ENCODE assay signal across 8 mouse cellular contexts in the genomic region with DNA sequence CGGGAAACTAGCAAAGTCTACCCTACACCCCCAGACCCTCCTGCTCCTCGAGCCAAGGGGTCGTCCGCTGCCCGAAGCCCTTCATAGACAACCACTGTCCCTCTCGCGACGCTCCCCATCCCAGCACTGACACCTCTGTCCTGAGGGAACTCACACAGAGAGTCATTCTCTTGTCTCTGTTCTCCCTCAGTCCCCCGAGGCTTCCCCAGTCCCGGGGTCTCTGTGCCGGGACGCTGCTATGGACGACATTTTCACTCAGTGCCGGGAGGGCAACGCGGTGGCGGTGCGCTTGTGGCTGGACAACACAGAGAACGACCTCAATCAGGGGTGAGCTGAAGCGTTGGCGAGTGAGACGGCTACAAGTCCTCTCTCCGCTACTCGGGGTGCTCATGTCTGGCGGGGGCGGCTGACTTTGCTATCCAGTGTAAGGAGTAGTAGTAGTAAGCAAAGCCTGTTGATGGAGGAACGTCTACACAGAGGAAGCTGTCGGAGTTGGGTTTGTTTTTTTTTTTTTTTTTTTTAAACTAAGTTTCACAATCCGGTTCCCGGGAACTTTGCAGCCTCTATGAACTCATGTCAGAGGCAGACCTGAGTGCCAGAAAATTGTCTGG. TPM values are rescaled to one million over a fixed set of nuclear protein-coding genes. Genes with fewer than 3 reads are reported as not detected.
DNase-seq lines count a peak whose midpoint lies in the region; ATAC-seq and TF ChIP-seq lines count a peak whose summit lies in the region.

A gene (minus strand): TSS at position 475 of the 611 bp plus-strand sequence.

- TF ChIP-seq CTCF in C2C12 (IDR thresholded peaks at IDR 0.05; ENCODE audit: control insufficient read depth, insufficient read depth, insufficient read length) = no peak

- peak within 1 kb of the TSS; percentile 80 for H3K9ac ChIP-seq in embryonic facial prominence, embryonic 11.5 days (replicated peaks; ENCODE audit: low read length)
- peak within 1 kb of the TSS; percentile 98 for H3K9ac ChIP-seq in heart, embryonic 12.5 days
- peak within 1 kb of the TSS; percentile 95 for H3K9ac ChIP-seq in kidney, embryonic 15.5 days
- H3K9ac ChIP-seq in liver, embryonic 16.5 days (ENCODE audit: low read depth, low read length) = peak within 1 kb of the TSS; percentile 94
- H3K9ac ChIP-seq in neural tube, embryonic 12.5 days = peak within 1 kb of the TSS; percentile 70

- peaks cover 85% of the 10 kb centered on the region for H3K79me2 ChIP-seq in C2C12 (ENCODE audit: control insufficient read depth, insufficient read depth)

- peaks cover 51% of the 10 kb centered on the region for H3K79me3 ChIP-seq in C2C12 (ENCODE audit: low read depth)

- peak within 1 kb of the TSS; percentile 86 for H3K4me2 ChIP-seq in embryonic facial prominence, embryonic 11.5 days (ENCODE audit: low read depth, low read length)
- H3K4me2 ChIP-seq in heart, embryonic 12.5 days = peak within 1 kb of the TSS; percentile 84
- H3K4me2 ChIP-seq in kidney, embryonic 15.5 days = peak within 1 kb of the TSS; percentile 64
- H3K4me2 ChIP-seq in liver, embryonic 16.5 days (ENCODE audit: low read depth, low read length) = peak within 1 kb of the TSS; percentile 86
- H3K4me2 ChIP-seq in neural tube, embryonic 12.5 days (replicated peaks) = peak within 1 kb of the TSS; percentile 87

- H3K27me3 ChIP-seq in C2C12 (ENCODE audit: control insufficient read depth, insufficient read depth, insufficient read length) = no peaks in the 10 kb centered on the region
- no peaks in the 10 kb centered on the region for H3K27me3 ChIP-seq in embryonic facial prominence, embryonic 11.5 days (ENCODE audit: control insufficient read depth, insufficient read depth, low read length)
- no peaks in the 10 kb centered on the region for H3K27me3 ChIP-seq in heart, embryonic 12.5 days (replicated peaks)
- H3K27me3 ChIP-seq in kidney, embryonic 15.5 days = no peaks in the 10 kb centered on the region
- H3K27me3 ChIP-seq in liver, embryonic 16.5 days (ENCODE audit: control insufficient read depth, insufficient read depth, low read depth, low read length) = no peaks in the 10 kb centered on the region
- no peaks in the 10 kb centered on the region for H3K27me3 ChIP-seq in neural tube, embryonic 12.5 days (replicated peaks)

- H3K4me1 ChIP-seq in embryonic facial prominence, embryonic 11.5 days (ENCODE audit: control insufficient read depth, insufficient read depth, low read length) = no peaks in the 10 kb centered on the region
- peaks cover 33% of the 10 kb centered on the region for H3K4me1 ChIP-seq in heart, embryonic 12.5 days (replicated peaks)
- H3K4me1 ChIP-seq in kidney, embryonic 15.5 days = peaks cover 37% of the 10 kb centered on the region
- H3K4me1 ChIP-seq in liver, embryonic 16.5 days (ENCODE audit: control insufficient read depth, low read depth, low read length) = peaks cover 27% of the 10 kb centered on the region
- peaks cover 16% of the 10 kb centered on the region for H3K4me1 ChIP-seq in neural tube, embryonic 12.5 days

- peak; percentile 2 for ATAC-seq in embryonic facial prominence, embryonic 11.5 days (replicated peaks; ENCODE audit: insufficient number of reproducible peaks, low FRiP score, low TSS enrichment, low read depth)
- ATAC-seq in heart, embryonic 12.5 days (ENCODE audit: insufficient number of reproducible peaks, low FRiP score) = peak; percentile 1; the same call in 1 of the 2 replicates
- ATAC-seq in kidney, embryonic 15.5 days (replicated peaks; ENCODE audit: low FRiP score) = peak; percentile 3; the same call in 1 of the 2 replicates
- ATAC-seq in liver, embryonic 16.5 days (ENCODE audit: low read depth) = peak; percentile 9
- ATAC-seq in neural tube, embryonic 12.5 days (ENCODE audit: low FRiP score, low read depth) = peak; percentile 56; the same call in 1 of the 2 replicates

- peaks cover 49% of the 10 kb centered on the region for H3K36me3 ChIP-seq in C2C12 (ENCODE audit: control insufficient read depth, insufficient read depth)
- H3K36me3 ChIP-seq in embryonic facial prominence, embryonic 11.5 days (replicated peaks; ENCODE audit: control insufficient read depth, insufficient read depth, low read depth, low read length) = peaks cover 8% of the 10 kb centered on the region
- H3K36me3 ChIP-seq in heart, embryonic 12.5 days = peaks cover 51% of the 10 kb centered on the region
- peaks cover 55% of the 10 kb centered on the region for H3K36me3 ChIP-seq in kidney, embryonic 15.5 days
- peaks cover 36% of the 10 kb centered on the region for H3K36me3 ChIP-seq in liver, embryonic 16.5 days (ENCODE audit: control insufficient read depth, insufficient read depth)
- peaks cover 52% of the 10 kb centered on the region for H3K36me3 ChIP-seq in neural tube, embryonic 12.5 days

- H3K4me3 ChIP-seq in C2C12 (ENCODE audit: insufficient read depth, poor library complexity, severe bottlenecking) = peak within 1 kb of the TSS; percentile 71
- peak within 1 kb of the TSS; percentile 87 for H3K4me3 ChIP-seq in embryonic facial prominence, embryonic 11.5 days (ENCODE audit: low read depth, low read length)
- H3K4me3 ChIP-seq in heart, embryonic 12.5 days = peak within 1 kb of the TSS; percentile 94
- H3K4me3 ChIP-seq in kidney, embryonic 15.5 days (replicated peaks) = peak within 1 kb of the TSS; percentile 89
- H3K4me3 ChIP-seq in liver, embryonic 16.5 days (ENCODE audit: low read depth, low read length) = peak within 1 kb of the TSS; percentile 89
- H3K4me3 ChIP-seq in neural tube, embryonic 12.5 days = peak within 1 kb of the TSS; percentile 82

- under 1% methylated on average over 30 of the region's 30 CpGs for WGBS in embryonic facial prominence, embryonic 11.5 days
- WGBS in heart, embryonic 12.5 days = under 1% methylated on average over 30 of the region's 30 CpGs
- WGBS in kidney, embryonic 15.5 days = under 1% methylated on average over 30 of the region's 30 CpGs
- WGBS in liver, embryonic 16.5 days (ENCODE audit: insufficient replicate concordance) = 0% methylated on average over 30 of the region's 30 CpGs
- WGBS in neural tube, embryonic 12.5 days = under 1% methylated on average over 30 of the region's 30 CpGs

- DNase-seq in MN1 (ENCODE audit: low spot score) = peak; percentile 32
- no peak for DNase-seq in embryonic facial prominence, embryonic 11.5 days (ENCODE audit: low spot score)
- DNase-seq in urinary bladder, postnatal 25 days (ENCODE audit: low spot score) = peak; percentile 44

- H3ac ChIP-seq in C2C12 (ENCODE audit: control insufficient read depth, insufficient read length, low read depth) = peak within 1 kb of the TSS; percentile 95

- peak within 1 kb of the TSS; percentile 67 for H3K27ac ChIP-seq in embryonic facial prominence, embryonic 11.5 days (replicated peaks; ENCODE audit: low read depth, low read length)
- H3K27ac ChIP-seq in heart, embryonic 12.5 days (ENCODE audit: poor library complexity, severe bottlenecking) = peak within 1 kb of the TSS; percentile 99
- H3K27ac ChIP-seq in kidney, embryonic 15.5 days = peak within 1 kb of the TSS; percentile 96
- peak within 1 kb of the TSS; percentile 89 for H3K27ac ChIP-seq in liver, embryonic 16.5 days (ENCODE audit: low read length)
- H3K27ac ChIP-seq in neural tube, embryonic 12.5 days = peak within 1 kb of the TSS; percentile 50

- no peaks in the 10 kb centered on the region for H3K9me3 ChIP-seq in embryonic facial prominence, embryonic 11.5 days (replicated peaks; ENCODE audit: control insufficient read depth, low read length)
- no peaks in the 10 kb centered on the region for H3K9me3 ChIP-seq in heart, embryonic 12.5 days (replicated peaks)
- no peaks in the 10 kb centered on the region for H3K9me3 ChIP-seq in kidney, embryonic 15.5 days (replicated peaks)
- no peaks in the 10 kb centered on the region for H3K9me3 ChIP-seq in liver, embryonic 16.5 days (replicated peaks; ENCODE audit: control insufficient read depth, low read length)
- H3K9me3 ChIP-seq in neural tube, embryonic 12.5 days = no peaks in the 10 kb centered on the region

TF ChIP-seq in C2C12, 6 proteins besides CTCF, POLR2A, EP300 and RAD21:
- TF ChIP-seq MAX (IDR thresholded peaks at IDR 0.05) (no peak), MYOG (IDR thresholded peaks at IDR 0.05; ENCODE audit: control insufficient read depth, extremely low read depth, insufficient read length) (no peak), MYOD1 (IDR thresholded peaks at IDR 0.05; ENCODE audit: control insufficient read depth, insufficient read length, low read depth) (no peak), FOSL1 (IDR thresholded peaks at IDR 0.05; ENCODE audit: insufficient read depth, low read length, poor library complexity, severe bottlenecking) (no peak), USF1 (IDR thresholded peaks at IDR 0.05; ENCODE audit: low read depth) (no peak), CEBPB (IDR thresholded peaks at IDR 0.05; ENCODE audit: low read depth) (no peak)
TF ChIP-seq in C2C12: peak in this region for 0.

RNA-seq across cellular contexts. Expression of the gene that starts here (rescaled TPM):
- polyA plus RNA-seq in C2C12 (2012; fragmentation: generic; extraction: Trizol) = 35.8 TPM
- polyA plus RNA-seq in embryonic facial prominence, embryonic 11.5 days (2014; fragmentation: Nextera tagmentation; extraction: Ambion mirVana) = 46.2 and 51.2 TPM in 2 replicates
- polyA plus RNA-seq in heart, embryonic 12.5 days (2016; fragmentation: Nextera tagmentation; extraction: Ambion mirVana) = 29.1 and 30.9 TPM in 2 replicates
- polyA plus RNA-seq in kidney, embryonic 15.5 days (2015; fragmentation: Nextera tagmentation; extraction: Ambion mirVana) = 44.8 and 49.6 TPM in 2 replicates
- polyA plus RNA-seq in liver, embryonic 16.5 days (2015; fragmentation: Nextera tagmentation; extraction: Ambion mirVana) = 11.0 and 11.5 TPM in 2 replicates
- 31.4 and 32.3 TPM in 2 replicates for polyA plus RNA-seq in neural tube, embryonic 12.5 days (2016; fragmentation: Nextera tagmentation; extraction: Ambion mirVana)

Comparison
In these comparisons a context has a peak if more than half of its experiments do, and no peak if none do; other contexts are left out.
1. ATAC-seq: peak in every context shown above with its lines; median percentile 56 in neural tube, embryonic 12.5 days; 9 in liver, embryonic 16.5 days; 3 in kidney, embryonic 15.5 days; 2 in embryonic facial prominence, embryonic 11.5 days; 1 in heart, embryonic 12.5 days.